Mouse (Mus musculus) small intestine, adult 2 months (tissue): ENCODE results near the gene Ccdc33.

Source experiments
- CTCF ChIP-seq: fragments of 200-500 bp; IDR thresholded peaks from 2 replicates; pipeline ENCODE4 v1.5.1; 2012; ENCODE audit warnings: low read depth, mild to moderate bottlenecking, control low read depth, inconsistent platforms, low read length, moderate library complexity, mixed read lengths; ENCODE audit not compliant: insufficient replicate concordance, insufficient read length; ENCODE audit errors: extremely low read depth
- POLR2A ChIP-seq: fragments of 200-500 bp; IDR thresholded peaks from 2 replicates; pipeline ENCODE4 v1.6.1; 2012; ENCODE audit warnings: low read depth, mild to moderate bottlenecking, control low read depth, inconsistent platforms, low read length, moderate library complexity

- no peak for TF ChIP-seq CTCF
- TF ChIP-seq POLR2A = no peak
These were observed 132.3 kb downstream of the Ccdc33 start for GRCm38 (mm10) chr9:57986293-57986692.
